Mouse (Mus musculus): ENCODE measurements around the gene Sart1.

Gene Sart1

DNA sequence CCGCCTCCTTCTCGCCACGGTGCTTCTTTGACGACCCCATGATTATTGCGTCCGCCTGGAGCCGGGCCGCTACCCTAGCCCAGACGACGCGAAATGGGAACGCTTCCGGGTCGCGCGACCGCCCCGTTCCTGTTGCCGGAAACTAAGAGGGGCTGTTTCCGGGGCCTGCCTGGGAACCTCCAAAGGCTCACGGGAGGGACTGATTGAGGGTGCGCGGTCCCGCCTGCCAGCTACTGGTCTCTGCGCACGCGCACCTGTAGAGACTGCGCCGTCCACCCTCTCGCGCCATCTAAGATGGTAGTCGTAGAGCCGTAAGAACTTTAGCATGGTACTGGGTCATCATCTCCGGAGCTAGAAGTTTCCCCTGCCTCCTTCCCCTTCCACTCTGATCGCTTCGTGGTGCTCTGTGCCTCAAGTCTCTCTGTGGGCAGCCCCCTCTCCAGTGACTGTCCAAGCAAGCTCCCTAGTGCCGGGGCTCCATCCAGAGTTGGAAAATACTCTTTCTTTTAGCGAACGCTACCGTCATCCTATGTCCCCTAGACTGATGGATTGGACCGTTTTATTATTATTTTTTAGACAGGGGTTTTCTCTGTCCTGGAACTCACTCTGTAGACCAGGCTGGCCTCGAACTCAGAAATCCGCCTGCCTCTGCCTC lies at the start of gene Sart1:
Gene Sart1 (minus strand): TSS at position 116 of the 655 bp plus-strand sequence.
- DNase-seq: peak; percentile 100

DNA sequence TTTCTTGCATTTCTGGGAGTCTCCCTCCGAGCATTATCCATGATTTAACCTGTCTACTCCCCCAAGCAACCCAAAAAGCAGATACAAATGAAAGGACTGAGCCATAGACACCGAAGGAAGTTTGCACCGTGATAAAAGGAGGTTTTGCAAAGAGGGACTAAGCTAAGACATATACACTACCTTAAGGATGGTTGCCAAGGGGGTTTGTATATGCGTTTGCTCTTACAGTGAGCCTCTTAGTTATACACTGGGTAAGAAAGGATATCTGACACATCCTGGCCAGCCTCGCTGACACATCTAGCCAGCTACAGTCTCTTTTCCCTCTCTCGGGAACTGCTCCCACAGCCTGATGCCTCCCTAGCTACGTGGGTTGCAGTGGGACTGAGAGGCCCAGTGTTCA lies 45.4 kb upstream of the Sart1 start:
- DNase-seq: no peak

DNA sequence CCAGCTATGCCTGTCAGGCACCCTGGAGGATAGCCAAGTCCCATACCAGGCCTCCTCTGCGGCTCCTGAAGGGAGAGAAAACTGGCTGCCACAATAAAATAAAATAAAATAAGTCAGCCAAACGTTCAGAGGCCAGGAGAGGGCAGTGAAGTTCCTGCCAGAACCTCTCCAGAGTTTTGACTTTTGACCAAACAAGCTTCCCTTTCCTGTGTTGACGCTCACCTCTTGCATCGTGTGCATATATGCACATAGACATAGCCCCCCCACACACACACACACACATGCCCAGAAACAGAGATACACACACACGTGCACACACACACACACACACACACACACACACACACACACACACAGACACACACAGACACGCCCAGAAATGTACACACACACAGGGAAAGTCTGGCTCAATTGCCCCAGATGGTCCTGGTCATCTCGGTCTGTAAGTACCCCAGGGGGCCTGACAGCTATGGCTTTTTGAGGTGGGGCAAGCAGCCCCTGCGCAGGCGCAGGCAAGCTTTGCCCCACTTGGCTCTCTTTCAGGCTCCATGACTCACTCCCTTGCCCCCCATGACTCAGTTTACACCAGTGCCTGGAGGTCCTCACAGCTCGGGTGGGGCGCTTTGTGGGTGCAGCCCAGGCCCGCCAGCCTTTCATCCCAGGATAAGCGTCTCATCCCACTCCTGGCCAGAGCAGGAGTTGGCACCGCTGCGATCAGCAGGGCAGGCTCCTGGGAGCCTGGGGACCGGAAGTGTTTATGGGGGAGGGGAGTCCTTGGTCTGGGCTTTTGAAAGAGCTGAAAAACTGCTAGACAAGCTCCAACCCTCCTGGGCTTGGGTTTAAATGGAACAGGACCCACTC lies 44.7 kb upstream of the Sart1 start:
- DNase-seq: peak; percentile 97

DNA sequence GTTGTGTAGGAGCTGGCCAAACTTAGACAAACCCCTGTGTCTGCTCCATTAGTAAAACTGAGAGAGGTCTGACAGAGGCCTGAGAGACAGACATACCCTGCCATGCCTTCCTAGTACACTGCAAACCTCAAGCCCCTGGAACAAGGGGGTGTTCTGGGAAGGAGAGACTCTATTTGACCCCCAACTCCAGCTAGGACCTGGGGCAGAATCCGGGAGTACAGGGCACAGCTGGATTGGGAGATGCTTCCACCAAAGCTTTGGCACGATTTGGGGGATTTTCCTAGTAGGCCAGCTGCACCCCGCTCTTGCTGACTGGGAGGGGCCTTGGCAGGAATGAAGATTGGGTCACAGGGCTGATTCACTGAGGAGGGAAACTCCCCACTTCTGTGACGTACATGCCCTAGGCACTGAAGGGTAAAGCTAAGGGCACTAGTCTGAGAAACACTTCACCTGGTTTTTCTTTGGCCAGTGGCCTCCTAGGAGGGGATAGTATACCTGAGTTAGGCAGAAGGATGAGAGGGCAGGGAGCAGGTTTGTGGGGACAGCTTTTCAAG lies 43.5 kb upstream of the Sart1 start:
- peak; percentile 94 for DNase-seq

- DNase-seq: no peak
Measured at GRCm38 (mm10) chr19:5430408-5430807, 41.9 kb upstream of the Sart1 start.

DNA sequence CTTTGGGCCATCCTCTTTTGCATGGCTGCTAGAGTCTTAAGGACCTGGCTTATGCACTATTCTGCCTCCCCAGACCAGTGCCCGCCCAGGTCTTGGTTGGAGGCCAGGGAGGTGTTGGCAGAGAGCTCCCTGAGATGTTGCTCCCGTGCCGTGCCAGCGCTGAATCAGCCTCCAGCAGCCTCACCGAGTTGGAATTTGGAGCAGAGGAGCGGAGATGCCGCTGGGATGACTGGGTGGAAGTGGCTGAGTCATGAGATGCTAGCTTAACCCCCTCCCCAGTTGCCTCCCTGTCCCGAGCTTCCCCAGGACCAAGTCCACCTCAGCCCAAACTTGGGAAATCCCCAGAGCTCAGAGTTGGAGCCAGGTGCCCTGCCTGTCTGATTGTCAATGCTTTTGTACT lies 41.3 kb upstream of the Sart1 start:
- DNase-seq: peak; percentile 96

- no peak for DNase-seq
Measured at GRCm38 (mm10) chr19:5429219-5429618, 40.7 kb upstream of the Sart1 start.

- no peak for DNase-seq
Measured at GRCm38 (mm10) chr19:5428083-5428482, 39.6 kb upstream of the Sart1 start.

GRCm38 (mm10) chr19:5426640-5427290 lies 38.3 kb upstream of the Sart1 start:
- peak; percentile 92 for DNase-seq

DNA sequence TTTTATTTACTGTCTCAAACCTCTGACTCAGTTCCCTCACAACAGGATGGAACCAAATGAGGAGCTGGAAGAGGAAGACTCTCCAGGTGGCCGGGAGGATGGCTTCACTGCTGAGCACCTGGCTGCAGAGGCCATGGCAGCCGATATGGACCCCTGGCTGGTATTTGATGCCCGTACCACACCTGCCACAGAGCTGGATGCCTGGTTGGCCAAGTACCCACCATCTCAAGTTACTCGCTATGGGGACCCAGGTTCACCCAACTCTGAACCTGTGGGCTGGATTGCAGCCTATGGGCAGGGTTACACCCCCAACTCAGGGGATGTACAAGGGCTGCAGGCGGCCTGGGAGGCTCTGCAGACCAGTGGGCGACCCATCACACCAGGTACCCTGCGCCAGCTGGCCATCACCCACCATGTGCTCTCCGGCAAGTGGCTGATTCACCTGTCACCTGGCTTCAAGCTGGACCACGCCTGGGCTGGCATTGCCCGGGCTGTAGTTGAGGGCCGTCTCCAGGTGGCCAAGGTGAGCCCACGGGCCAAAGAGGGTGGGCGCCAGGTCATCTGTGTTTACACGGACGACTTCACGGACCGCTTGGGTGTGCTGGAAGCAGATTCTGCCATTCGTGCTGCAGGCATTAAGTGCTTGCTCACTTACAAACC lies 37.5 kb upstream of the Sart1 start:
- DNase-seq: peak; percentile 97

DNA sequence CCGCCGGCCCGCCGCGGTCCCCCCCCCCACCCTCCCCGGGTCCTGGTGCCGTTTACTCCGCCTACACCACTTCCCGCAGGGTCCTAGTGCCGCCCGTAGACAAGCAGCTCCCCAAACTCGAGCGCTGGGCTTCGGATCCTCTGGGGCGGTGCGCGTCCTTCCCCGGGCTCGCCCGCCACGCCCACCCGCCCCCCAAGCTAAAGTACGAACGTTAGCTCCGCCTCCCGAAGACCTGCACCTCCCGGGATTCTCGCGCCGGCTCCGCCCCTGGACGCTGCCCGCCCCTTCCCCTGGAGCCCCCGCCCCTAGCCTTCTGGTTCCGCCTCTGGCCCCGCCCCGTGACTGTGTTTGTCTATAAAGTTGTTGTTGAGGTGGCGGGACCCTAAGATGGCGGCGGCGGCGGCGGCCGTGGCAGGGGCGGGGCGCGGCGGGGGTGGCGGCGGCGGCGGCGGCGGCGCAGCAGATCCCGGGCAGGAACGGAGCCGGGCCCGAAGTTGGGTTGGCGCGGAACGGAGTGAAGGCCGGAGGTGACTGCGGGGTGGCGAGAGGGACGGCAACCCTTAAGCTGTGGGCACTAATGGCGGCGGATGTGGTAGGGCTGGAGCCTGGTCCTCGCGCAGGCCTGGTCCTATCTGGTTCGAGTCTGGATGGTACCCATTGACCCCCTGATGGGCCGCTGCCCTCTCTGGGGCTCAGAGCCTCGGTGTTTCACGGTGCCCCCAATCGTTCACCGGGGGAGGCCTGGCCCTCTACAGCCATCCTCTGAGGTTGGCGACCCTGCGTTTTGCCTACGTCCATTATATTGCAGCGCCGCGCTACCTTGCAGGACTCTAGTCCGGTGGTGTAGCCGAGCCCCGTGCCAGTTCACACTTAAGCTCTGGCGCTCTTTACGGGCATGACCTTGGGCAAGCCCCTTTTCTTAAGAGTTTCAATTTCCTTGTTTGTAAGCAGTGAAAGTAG lies 36.6 kb upstream of the Sart1 start, which contains the start of the genes Drap1 and AI837181:
Gene Drap1 (minus strand): TSS at position 198 of the 960 bp plus-strand sequence.
Gene AI837181 (plus strand): TSS at position 363 of the 960 bp plus-strand sequence.
- DNase-seq: peak; percentile 99

DNA sequence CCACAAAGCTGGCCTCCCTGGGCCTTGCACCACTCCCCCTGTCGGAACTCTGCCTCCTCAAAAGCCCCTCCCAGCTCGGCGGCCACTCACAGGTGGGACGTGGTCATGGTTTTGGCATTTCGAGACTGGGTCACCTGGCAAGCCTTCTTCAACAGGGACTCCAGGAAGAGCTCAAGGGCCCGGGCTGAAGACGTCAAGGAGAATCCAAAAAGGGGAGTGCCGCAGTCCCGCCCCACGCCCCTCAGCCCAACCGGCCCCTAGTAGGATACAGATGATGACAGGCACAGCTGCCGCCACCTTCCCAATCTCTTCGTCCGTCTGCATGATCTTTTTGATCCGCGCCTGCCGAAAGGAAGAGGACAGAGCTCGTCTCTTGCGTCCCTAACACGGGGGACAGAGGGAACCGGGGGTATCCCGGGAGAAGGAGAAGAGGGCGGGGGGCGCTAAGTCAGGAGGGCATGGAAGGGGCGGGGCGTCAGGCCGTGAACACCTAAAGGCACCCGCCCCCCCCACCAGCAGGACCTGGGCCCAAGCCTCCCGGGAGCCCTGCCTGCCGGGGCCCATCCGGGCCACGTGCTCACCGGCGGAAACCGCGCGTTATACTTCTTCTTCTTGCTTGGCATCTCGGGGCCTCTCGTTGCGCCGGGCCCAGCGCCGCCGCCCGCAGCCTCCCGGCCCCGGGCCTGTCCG lies 35.7 kb upstream of the Sart1 start:
- peak; percentile 99 for DNase-seq

DNA sequence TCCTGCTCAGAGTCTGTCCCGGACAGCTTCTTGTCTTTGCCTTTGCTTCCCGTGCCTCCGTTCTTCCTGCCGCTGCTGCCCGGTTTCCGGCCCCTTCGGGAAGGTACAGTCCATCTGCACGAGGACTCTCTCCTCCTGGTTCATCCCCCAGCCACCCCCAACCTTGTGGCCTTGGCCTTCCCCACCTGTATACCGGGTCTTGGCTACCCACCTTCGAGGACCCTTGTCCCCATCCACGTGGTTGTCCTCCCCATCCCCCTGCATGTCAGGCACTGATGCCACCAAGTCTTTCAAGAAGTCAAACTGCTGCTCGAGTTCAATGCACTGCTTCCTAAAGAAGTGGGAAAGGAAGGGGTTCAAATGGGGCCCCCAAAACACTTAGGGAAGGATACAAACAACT lies 35.1 kb upstream of the Sart1 start:
- peak; percentile 95 for DNase-seq

GRCm38 (mm10) chr19:5422895-5423443 lies 34.5 kb upstream of the Sart1 start:
- peak; percentile 95 for DNase-seq

- peak; percentile 94 for DNase-seq
Measured at GRCm38 (mm10) chr19:5422267-5422666, 33.8 kb upstream of the Sart1 start.

DNA sequence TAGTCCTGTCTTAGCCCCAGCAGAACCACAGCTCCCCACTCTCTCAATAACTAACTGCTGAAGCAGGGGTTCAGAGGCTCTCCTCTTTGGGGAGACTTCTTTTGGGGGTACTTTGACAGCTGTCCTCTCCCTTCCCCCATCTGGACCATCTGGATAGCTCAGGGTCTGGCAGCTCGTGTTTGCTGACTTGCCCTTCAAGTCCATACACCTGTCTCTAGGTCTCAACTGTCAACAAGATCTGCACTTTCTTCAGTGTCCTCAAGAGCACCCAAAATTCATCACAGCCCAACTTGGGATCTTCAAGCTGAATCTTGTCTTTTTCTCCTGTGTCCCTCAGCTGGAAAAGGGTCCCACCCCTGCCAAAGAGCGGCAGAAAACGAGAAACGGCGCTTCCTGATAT lies 33.3 kb upstream of the Sart1 start:
- DNase-seq: no peak

GRCm38 (mm10) chr19:5420579-5420978 lies 32.1 kb upstream of the Sart1 start:
- DNase-seq: peak; percentile 91

DNA sequence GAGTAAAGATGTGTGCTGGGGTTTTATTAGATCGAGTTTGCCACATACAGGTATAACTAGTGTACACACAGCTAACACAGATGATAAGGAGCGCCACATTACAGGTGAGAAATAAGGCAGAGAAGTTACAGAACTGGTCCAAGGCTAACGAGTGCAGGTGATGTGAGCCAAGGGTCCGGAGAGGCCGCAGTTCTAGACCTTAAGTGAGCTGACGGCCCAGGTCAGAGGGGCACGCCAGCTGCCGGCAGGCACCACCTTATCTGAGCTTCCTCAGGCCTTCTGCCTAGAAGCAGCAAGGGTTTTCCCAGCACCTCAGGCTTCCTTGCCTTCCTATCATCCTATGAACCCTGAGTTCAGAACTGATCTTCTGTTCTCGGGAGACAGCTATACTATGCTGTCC lies 31.1 kb upstream of the Sart1 start:
- DNase-seq: peak; percentile 91

GRCm38 (mm10) chr19:5418750-5419466 lies 30.4 kb upstream of the Sart1 start:
- peak; percentile 96 for DNase-seq

DNA sequence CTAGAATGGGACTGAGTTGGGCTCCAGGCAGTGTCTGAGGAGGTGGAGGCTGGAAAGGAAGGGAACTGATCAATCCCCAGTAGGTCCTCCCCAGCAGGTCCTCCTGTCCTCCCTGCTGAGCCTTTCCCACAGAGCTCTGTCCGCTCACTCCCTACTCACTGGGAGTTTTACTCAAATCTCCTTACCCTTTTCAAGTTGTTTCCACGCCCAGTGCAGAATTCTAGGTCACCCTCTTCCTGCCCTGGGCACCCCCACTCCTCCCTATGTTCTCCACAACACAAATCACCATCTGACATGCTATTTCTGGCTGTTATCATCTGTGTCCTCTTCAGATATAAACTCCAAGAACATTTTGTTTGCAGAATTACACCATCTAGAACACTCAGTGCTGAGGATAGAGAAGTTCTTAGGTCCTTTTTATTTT lies 26.0 kb upstream of the Sart1 start:
- DNase-seq: peak; percentile 99

Data from heart, adult 11 months (tissue).